In genomic region chr10:25677889-25678288, GRCm38 (mm10) we compare ENCODE assay signal across 12 mouse cellular contexts.
DNase-seq lines count a peak whose midpoint lies in the region; ATAC-seq and TF ChIP-seq lines count a peak whose summit lies in the region.
"Had no signal": no experiment of that assay in that cellular context is flagged by ENCODE, and none has a peak within 500 bp of the region (broad histone marks: within the 10 kb centered on the region; RNA-seq: fewer than 3 reads in every experiment).

No protein-coding gene starts in this region.

- whole genome bisulfite sequencing in forebrain, embryonic 12.5 days = 59% methylated on average over 1 of the region's 1 CpGs
- WGBS in forebrain, embryonic 11.5 days = 67% methylated on average over 1 of the region's 1 CpGs
- 17% methylated on average over 1 of the region's 1 CpGs for WGBS in lung, postnatal 0 days
- 38% methylated on average over 1 of the region's 1 CpGs for WGBS in intestine, embryonic 15.5 days

- H3K27ac ChIP-seq in forebrain, embryonic 12.5 days = no peak overlapping the region
- H3K27ac ChIP-seq in forebrain, embryonic 11.5 days (ENCODE audit: low read depth, low read length) = no peak overlapping the region
- no peak overlapping the region for H3K27ac ChIP-seq in lung, postnatal 0 days (ENCODE audit: low read length)
- H3K27ac ChIP-seq in intestine, embryonic 15.5 days = no peak overlapping the region
- H3K27ac ChIP-seq: heart, embryonic 10.5 days had no signal

- H3K4me2 ChIP-seq in forebrain, embryonic 12.5 days = no peak overlapping the region
- H3K4me2 ChIP-seq in forebrain, embryonic 11.5 days (ENCODE audit: low read depth, low read length, severe bottlenecking) = no peak overlapping the region
- no peak overlapping the region for H3K4me2 ChIP-seq in lung, postnatal 0 days (replicated peaks; ENCODE audit: low read depth, low read length)
- no peak overlapping the region for H3K4me2 ChIP-seq in intestine, embryonic 15.5 days (replicated peaks)
- H3K4me2 ChIP-seq: liver, embryonic 11.5 days had no signal

- H3K27me3 ChIP-seq in forebrain, embryonic 12.5 days = no peaks in the 10 kb centered on the region
- no peaks in the 10 kb centered on the region for H3K27me3 ChIP-seq in forebrain, embryonic 11.5 days (ENCODE audit: control insufficient read depth, insufficient read depth, low read length)
- no peaks in the 10 kb centered on the region for H3K27me3 ChIP-seq in lung, postnatal 0 days (replicated peaks; ENCODE audit: insufficient read depth, low read length)
- no peaks in the 10 kb centered on the region for H3K27me3 ChIP-seq in intestine, embryonic 15.5 days (replicated peaks)

- H3K4me3 ChIP-seq in forebrain, embryonic 12.5 days (replicated peaks) = no peak overlapping the region
- no peak overlapping the region for H3K4me3 ChIP-seq in forebrain, embryonic 11.5 days (ENCODE audit: low read depth, low read length)
- H3K4me3 ChIP-seq in lung, postnatal 0 days (ENCODE audit: low read depth, low read length) = no peak overlapping the region
- no peak overlapping the region for H3K4me3 ChIP-seq in intestine, embryonic 15.5 days (replicated peaks)
- H3K4me3 ChIP-seq: heart, embryonic 10.5 days had no signal

- DNase-seq in forebrain, embryonic 11.5 days (ENCODE audit: low spot score) = no peak
- peak; percentile 21 to 43 for DNase-seq in right cerebral cortex, adult 2 months (ENCODE audit: low spot score in 2 of 2)
- DNase-seq in right cerebral cortex, postnatal 25 days = no peak
- peak; percentile 41 to 52 for DNase-seq in layer of hippocampus, adult 8-10 months (ENCODE audit: low spot score in 2 of 2)
- DNase-seq in lung, postnatal 0 days (ENCODE audit: low spot score) = no peak
- no peak for DNase-seq in thymus, postnatal 14 days
- DNase-seq: kidney, postnatal 4 days; thymus, postnatal 36 days had no signal

- no peak overlapping the region for H3K9ac ChIP-seq in forebrain, embryonic 12.5 days
- H3K9ac ChIP-seq in forebrain, embryonic 11.5 days (ENCODE audit: low read length) = no peak overlapping the region
- no peak overlapping the region for H3K9ac ChIP-seq in lung, postnatal 0 days (replicated peaks; ENCODE audit: low read depth)
- no peak overlapping the region for H3K9ac ChIP-seq in intestine, embryonic 15.5 days

- no peak for TF ChIP-seq CTCF in lung, postnatal 0 days (IDR thresholded peaks at IDR 0.05)

- no peaks in the 10 kb centered on the region for H3K36me3 ChIP-seq in forebrain, embryonic 12.5 days (replicated peaks)
- no peaks in the 10 kb centered on the region for H3K36me3 ChIP-seq in forebrain, embryonic 11.5 days (ENCODE audit: control insufficient read depth, insufficient read depth, low read length)
- H3K36me3 ChIP-seq in lung, postnatal 0 days (ENCODE audit: insufficient read depth, low read length) = no peaks in the 10 kb centered on the region
- no peaks in the 10 kb centered on the region for H3K36me3 ChIP-seq in intestine, embryonic 15.5 days
- H3K36me3 ChIP-seq: heart, embryonic 10.5 days had no signal

- no peaks in the 10 kb centered on the region for H3K9me3 ChIP-seq in forebrain, embryonic 12.5 days
- no peaks in the 10 kb centered on the region for H3K9me3 ChIP-seq in forebrain, embryonic 11.5 days (ENCODE audit: control insufficient read depth, low read length)
- H3K9me3 ChIP-seq in lung, postnatal 0 days (ENCODE audit: low read length) = no peaks in the 10 kb centered on the region
- H3K9me3 ChIP-seq in intestine, embryonic 15.5 days = no peaks in the 10 kb centered on the region
- H3K9me3 ChIP-seq: heart, embryonic 10.5 days had no signal

- ATAC-seq in forebrain, embryonic 12.5 days (ENCODE audit: low FRiP score) = peak; percentile 72; the same call in 1 of the 2 replicates
- ATAC-seq in forebrain, embryonic 11.5 days (replicated peaks; ENCODE audit: low FRiP score) = no peak
- no peak for ATAC-seq in lung, postnatal 0 days
- ATAC-seq in intestine, embryonic 15.5 days = no peak

- TF ChIP-seq EP300 in lung, postnatal 0 days (IDR thresholded peaks at IDR 0.05) = no peak

- H3K4me1 ChIP-seq in forebrain, embryonic 12.5 days = peaks cover 6% of the 10 kb centered on the region; the same call in 1 of the 2 replicates
- no peaks in the 10 kb centered on the region for H3K4me1 ChIP-seq in forebrain, embryonic 11.5 days (replicated peaks; ENCODE audit: control insufficient read depth, insufficient read depth, low read length)
- H3K4me1 ChIP-seq in lung, postnatal 0 days (ENCODE audit: insufficient read depth, low read depth, low read length) = no peaks in the 10 kb centered on the region
- no peaks in the 10 kb centered on the region for H3K4me1 ChIP-seq in intestine, embryonic 15.5 days (replicated peaks)
- H3K4me1 ChIP-seq: heart, embryonic 10.5 days had no signal

Comparison
In these comparisons a context has a peak if more than half of its experiments do, and no peak if none do; other contexts are left out.
1. DNase-seq: peak in right cerebral cortex, adult 2 months (2 of 2) and layer of hippocampus, adult 8-10 months (2 of 2); none in forebrain, embryonic 11.5 days (single experiment), right cerebral cortex, postnatal 25 days (single experiment), lung, postnatal 0 days (single experiment) and thymus, postnatal 14 days (single experiment).